Mouse (Mus musculus) liver, adult (tissue): Measurements from ENCODE around the gene Lrig1.

Experiments
- GATA4 ChIP-seq: IDR thresholded peaks from 2 replicates; pipeline ENCODE4 v1.6.1; 2014; ENCODE audit warnings: mild to moderate bottlenecking, low read length; ENCODE audit not compliant: insufficient replicate concordance

Gene Lrig1

DNA sequence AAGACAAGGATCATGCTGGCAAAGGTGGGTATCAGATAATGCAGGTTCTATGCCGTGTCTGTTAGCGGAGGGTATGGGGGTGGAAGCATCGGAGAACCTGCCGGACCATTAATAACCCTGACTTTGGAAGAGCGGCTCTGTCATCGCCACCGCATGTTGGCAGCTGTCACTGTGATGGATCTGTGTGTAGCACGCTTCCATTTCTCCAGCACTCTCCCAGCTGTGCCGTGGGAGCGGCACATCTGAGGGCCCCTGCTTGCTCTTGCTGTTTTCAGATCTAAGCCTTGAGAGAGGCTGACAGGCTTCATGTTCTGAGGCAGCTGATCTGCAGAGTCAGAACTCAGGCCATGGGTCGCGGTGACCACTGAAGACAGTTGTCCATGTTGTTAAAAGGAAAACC, 101.5 kb downstream of the Lrig1 start:
- TF ChIP-seq GATA4, result no peak

GRCm38 (mm10) chr6:94596761-94597485, 103.0 kb downstream of the Lrig1 start:
- no peak for TF ChIP-seq GATA4

GRCm38 (mm10) chr6:94596051-94596760, 103.8 kb downstream of the Lrig1 start:
- TF ChIP-seq GATA4, result no peak

DNA sequence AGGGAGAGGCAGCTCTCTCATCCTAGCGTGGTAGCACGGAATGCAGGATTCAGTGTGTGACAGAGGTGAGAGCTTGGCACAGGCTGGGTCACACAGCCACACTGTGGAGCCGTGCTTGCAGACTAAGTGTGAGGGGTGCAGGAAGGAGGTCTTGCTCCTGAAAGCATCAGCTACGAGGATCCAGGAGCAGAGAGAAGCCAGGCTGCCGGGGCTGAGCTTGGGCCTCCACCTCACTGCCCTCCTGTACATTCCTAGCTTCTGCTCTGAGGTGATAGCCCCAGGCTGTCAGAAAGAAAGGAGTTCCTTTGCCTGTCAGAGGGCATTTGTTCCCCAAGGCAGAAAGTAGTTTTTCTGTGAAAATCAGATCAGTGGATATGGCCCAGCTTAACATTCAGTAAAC, 104.8 kb downstream of the Lrig1 start:
- TF ChIP-seq GATA4, result no peak

GRCm38 (mm10) chr6:94594711-94595110, 105.2 kb downstream of the Lrig1 start:
- no peak for TF ChIP-seq GATA4

DNA sequence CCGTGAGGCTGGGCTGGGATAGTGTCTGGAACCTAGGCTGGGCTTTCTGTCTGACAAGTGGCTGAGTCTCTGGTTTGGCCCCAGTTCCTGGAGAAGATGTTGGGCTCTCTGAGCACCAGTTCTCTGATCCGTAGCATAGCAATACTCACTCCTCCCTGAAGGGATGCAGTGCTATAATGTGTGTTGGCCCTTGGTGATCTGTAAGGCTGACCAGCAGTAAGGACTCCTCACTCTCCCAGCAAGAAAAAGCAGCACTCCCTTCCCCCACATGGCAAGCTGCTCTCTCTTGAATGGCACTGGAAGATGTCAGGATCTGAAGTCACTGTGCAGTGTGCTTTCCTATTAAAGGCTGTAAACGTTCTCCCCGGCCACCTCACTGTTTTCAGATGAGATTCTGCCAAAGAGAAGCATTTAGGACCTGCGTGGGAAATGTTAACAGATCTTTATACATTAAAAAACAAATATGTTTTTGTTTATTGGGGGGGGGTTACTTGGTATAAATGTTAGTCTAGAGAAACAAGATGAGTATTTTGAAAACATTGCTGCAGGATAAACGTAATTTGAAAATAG, 105.8 kb downstream of the Lrig1 start:
- no peak for TF ChIP-seq GATA4

- no peak for TF ChIP-seq GATA4
These were observed 107.2 kb downstream of the Lrig1 start for GRCm38 (mm10) chr6:94592710-94593109.

- TF ChIP-seq GATA4, result no peak
These were observed 107.7 kb downstream of the Lrig1 start for GRCm38 (mm10) chr6:94592243-94592642.

GRCm38 (mm10) chr6:94588365-94588764, 111.6 kb downstream of the Lrig1 start:
- no peak for TF ChIP-seq GATA4

DNA sequence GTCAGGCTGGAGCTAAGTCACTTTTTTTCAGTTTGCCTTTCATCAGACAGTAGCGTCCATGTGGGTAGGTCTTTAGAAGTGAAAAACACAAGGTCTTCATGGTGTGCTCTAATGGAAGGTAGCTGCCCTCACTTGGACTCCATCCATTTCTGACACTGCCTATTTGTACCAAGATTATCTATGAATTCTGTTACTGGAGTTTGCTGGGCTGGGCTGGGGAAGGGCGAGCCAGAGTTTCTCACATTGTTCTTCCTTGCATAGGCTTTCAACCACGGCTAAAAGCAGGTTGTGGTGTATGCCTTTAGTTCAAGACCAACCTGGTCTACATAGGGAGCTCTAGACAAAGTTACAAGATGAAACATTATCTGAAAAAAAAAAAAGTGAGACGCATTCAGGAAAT, 115.0 kb downstream of the Lrig1 start:
- TF ChIP-seq GATA4, result no peak

DNA sequence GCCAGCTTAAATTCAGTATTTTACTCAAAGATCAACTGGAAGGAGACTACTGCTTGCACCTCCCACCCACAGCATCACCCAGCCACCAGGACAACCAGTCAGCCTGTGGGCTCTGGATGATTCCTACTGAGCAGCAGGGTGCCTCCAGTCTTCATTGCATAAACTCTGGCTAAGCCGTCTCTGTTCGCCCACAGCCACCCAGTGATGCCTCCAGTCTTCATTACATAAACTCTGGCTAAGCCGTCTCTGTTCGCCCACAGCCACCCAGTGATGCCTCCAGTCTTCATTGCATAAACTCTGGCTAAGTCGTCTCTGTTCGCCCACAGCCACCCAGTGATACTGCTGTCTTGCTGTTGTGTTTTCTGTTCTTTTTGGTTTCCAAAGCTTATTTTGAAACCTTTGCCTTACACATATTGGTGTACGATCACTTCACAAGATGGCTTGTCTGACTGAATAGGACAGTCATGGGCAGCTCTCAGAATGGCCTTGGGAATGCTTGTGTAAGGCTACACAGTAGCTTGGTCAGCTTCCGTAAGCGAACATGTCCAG, 115.7 kb downstream of the Lrig1 start:
- TF ChIP-seq GATA4, result no peak

DNA sequence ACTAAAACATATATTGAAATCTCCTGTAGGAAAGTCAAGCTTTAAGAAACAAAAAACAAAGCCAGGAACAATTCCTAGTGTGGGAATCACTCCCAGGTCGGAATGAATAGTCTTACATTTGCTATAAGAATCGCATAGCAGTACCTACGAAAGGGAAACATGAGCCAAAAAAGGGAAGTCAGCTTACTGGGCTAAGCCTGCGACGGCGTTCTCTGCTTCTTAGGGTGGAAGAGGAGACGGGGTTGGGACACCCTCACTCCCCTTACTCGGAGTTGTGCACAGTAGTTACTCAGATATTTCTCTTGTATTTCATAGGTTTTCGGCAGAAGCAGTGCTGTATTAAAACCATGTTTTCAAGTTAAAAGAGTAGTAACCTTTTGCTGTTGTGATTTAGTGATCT, 117.9 kb downstream of the Lrig1 start:
- TF ChIP-seq GATA4, result no peak

GRCm38 (mm10) chr6:94577991-94578390, 122.0 kb downstream of the Lrig1 start:
- TF ChIP-seq GATA4, result no peak

DNA sequence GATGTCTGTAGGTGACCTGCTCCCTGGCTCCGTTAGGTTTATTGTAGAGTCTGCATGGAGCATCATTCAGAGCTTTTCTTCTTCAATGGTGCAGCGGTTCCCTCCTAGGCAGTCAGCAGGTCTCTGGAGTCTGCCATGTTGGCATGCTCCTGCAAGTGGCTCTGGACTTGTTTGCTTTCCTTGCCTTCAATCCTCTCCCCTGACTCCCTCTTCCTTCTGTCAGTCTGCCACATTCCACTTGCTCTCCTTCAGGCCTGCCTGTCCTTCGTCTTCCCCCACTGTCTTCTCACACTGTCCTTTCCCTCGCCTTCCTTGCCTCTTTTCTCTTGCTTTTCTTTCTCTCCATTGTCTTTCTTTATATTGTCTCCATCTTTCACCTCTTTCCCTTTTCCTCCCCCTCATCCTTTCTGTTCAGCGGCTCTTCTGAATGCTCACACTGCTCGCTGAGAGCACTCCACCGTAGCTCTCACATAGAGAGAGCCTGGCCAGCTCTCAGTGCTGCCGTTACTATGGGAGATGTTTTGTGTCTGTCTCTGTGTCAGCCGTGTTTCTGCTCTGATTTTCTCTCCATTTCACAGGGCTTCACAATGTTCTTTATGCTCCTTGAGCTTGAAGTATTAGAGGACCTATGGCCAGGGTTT, 124.3 kb downstream of the Lrig1 start:
- TF ChIP-seq GATA4, result no peak

DNA sequence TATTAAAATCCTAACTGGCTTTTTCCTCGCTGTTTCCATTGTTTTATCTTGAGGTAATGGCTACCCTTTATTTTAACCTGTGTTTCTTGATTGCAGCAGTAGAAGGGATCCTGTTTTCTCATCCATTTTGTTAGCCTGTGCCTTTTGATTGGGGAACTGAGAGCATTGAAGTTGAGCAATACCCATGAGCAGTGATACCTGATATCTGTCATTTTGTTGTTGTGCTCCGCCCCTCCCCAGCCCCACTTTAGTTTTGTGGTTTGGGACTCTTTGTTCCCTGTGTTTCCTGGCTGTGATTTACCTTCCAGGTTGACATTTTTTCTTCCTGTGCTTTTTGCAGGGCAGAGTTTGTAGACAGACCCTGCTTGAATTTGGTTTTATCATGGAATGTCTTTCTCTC, 131.9 kb downstream of the Lrig1 start:
- TF ChIP-seq GATA4, result no peak

DNA sequence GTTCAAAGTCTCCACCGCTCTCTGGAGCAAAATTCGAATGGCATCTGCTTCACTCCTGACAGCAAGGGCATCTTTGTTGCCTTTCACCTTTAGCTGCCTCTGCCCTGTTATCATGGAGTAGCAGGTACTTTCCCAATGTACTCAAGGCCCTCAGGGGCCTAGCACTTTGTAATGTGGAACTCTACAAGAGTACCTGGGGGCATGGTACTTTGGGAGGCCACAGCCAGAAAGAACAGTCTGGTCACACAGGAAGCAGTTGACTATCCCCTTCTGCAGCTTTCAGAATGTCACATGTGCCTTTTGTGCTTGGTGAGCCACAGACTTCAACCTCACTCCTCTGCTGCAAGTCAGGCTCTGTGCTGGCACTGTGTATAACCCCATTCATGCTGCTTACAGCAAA, 134.2 kb downstream of the Lrig1 start:
- no peak for TF ChIP-seq GATA4

- no peak for TF ChIP-seq GATA4
These were observed 136.6 kb downstream of the Lrig1 start for GRCm38 (mm10) chr6:94563203-94563940.
